Mouse (Mus musculus) kidney, embryonic 15.5 days (tissue): Measurements from ENCODE around the gene Mprip. TPM values are rescaled to one million over a fixed set of nuclear protein-coding genes. Genes with fewer than 3 reads are reported as not detected.

Experiments used
- ATAC-seq: fragments of 200-750 bp; cut with Nextera tagmentation; replicated peaks from 2 replicates; pipeline ENCODE4 v1.8.0; 2017; ENCODE audit warnings: moderate TSS enrichment; ENCODE audit not compliant: low FRiP score
- H3K27ac ChIP-seq: fragments of 300-500 bp; sonication (generic); 2 replicates; pipeline ENCODE4 v1.5.1; 2015; ENCODE audit warnings: mild to moderate bottlenecking, inconsistent platforms
- H3K27me3 ChIP-seq: fragments of 300-500 bp; sonication (generic); 2 replicates; pipeline ENCODE4 v1.6.1; 2015; ENCODE audit warnings: inconsistent platforms
- H3K36me3 ChIP-seq: fragments of 300-500 bp; sonication (generic); 2 replicates; pipeline ENCODE4 v1.6.1; 2015; ENCODE audit warnings: inconsistent platforms
- H3K4me1 ChIP-seq: fragments of 300-500 bp; sonication (generic); 2 replicates; pipeline ENCODE4 v1.6.1; 2015; ENCODE audit warnings: inconsistent platforms
- H3K4me2 ChIP-seq: fragments of 300-500 bp; sonication (generic); 2 replicates; pipeline ENCODE4 v1.6.1; 2015; ENCODE audit warnings: moderate library complexity, mild to moderate bottlenecking, inconsistent platforms
- H3K4me3 ChIP-seq: fragments of 300-500 bp; sonication (generic); replicated peaks from 2 replicates; pipeline ENCODE4 v1.5.1; 2015; ENCODE audit warnings: mild to moderate bottlenecking, inconsistent platforms
- H3K9ac ChIP-seq: fragments of 300-500 bp; sonication (generic); 2 replicates; pipeline ENCODE4 v1.6.1; 2015; ENCODE audit warnings: mild to moderate bottlenecking, inconsistent platforms
- H3K9me3 ChIP-seq: fragments of 300-500 bp; sonication (generic); replicated peaks from 2 replicates; pipeline ENCODE4 v1.6.1; 2016; ENCODE audit warnings: inconsistent platforms
- WGBS: fragments of 180-500 bp; shearing (Covaris S2); methylation state at CpG from one replicate; pipeline ENCODE4 v1.1.7; 2015; ENCODE audit warnings: mixed read lengths; 5-methylcytosine and 5-hydroxymethylcytosine counted together
- polyA plus RNA-seq: library from polyadenylated mRNA; unstranded; fragments of >200 nt; fragmentation: Nextera tagmentation; extraction: Ambion mirVana; gene quantifications from 2 replicates; pipeline ENCODE4 v1.2.1, GENCODE M21; 2015

Gene Mprip
- polyA plus RNA-seq, 1 experiment from 2014 or later: 46.7 TPM

- H3K27me3 ChIP-seq: 0 out of 2 replicates have a peak, but pooled peaks cover 2% of the 10 kb centered on the region
- H3K36me3 ChIP-seq: peaks cover 32% of the 10 kb centered on the region
- no peak overlapping the region for H3K9ac ChIP-seq
- no peak for ATAC-seq
- H3K27ac ChIP-seq: no peak overlapping the region
- H3K9me3 ChIP-seq: no peaks in the 10 kb centered on the region
- H3K4me1 ChIP-seq: peaks cover 13% of the 10 kb centered on the region
- no peak overlapping the region for H3K4me3 ChIP-seq
- WGBS: 86% methylated on average over 1 of the region's 1 CpGs
- H3K4me2 ChIP-seq: no peak overlapping the region
Measured at GRCm38 (mm10) chr11:59789311-59789710, 128.2 kb downstream of the Mprip start.

- Histone ChIP-seq H3K36me3 (peaks cover 73% of the 10 kb centered on the region), H3K4me3 (no peak overlapping the region), H3K27ac (no peak overlapping the region), H3K9ac (no peak overlapping the region), H3K4me1 (no peaks in the 10 kb centered on the region), H3K27me3 (no peaks in the 10 kb centered on the region), H3K4me2 (no peak overlapping the region), H3K9me3 (no peaks in the 10 kb centered on the region)
- 88% methylated on average over 6 of the region's 6 CpGs for WGBS
- no peak for ATAC-seq
Measured at GRCm38 (mm10) chr11:59793390-59793789, 132.3 kb downstream of the Mprip start.

GRCm38 (mm10) chr11:59800412-59800811 lies 139.3 kb downstream of the Mprip start:
- H3K4me1 ChIP-seq: no peaks in the 10 kb centered on the region
- H3K36me3 ChIP-seq: peaks cover 99% of the 10 kb centered on the region
- H3K9me3 ChIP-seq: no peaks in the 10 kb centered on the region
- no peak overlapping the region for H3K9ac ChIP-seq
- no peak overlapping the region for H3K27ac ChIP-seq
- WGBS: 96% methylated on average over 10 of the region's 10 CpGs
- no peak overlapping the region for H3K4me2 ChIP-seq
- ATAC-seq: no peak
- no peak overlapping the region for H3K4me3 ChIP-seq
- H3K27me3 ChIP-seq: no peaks in the 10 kb centered on the region

GRCm38 (mm10) chr11:59801881-59802280 lies 140.8 kb downstream of the Mprip start:
- 91% methylated on average over 8 of the region's 8 CpGs for WGBS

GRCm38 (mm10) chr11:59803516-59803915 lies 142.4 kb downstream of the Mprip start:
- H3K4me3 ChIP-seq: no peak overlapping the region
- 84% methylated on average over 14 of the region's 14 CpGs for WGBS
- H3K27ac ChIP-seq: no peak overlapping the region
- no peak for ATAC-seq
- H3K27me3 ChIP-seq: no peaks in the 10 kb centered on the region
- H3K4me1 ChIP-seq: peaks cover 7% of the 10 kb centered on the region
- no peaks in the 10 kb centered on the region for H3K9me3 ChIP-seq
- H3K4me2 ChIP-seq: no peak overlapping the region
- no peak overlapping the region for H3K9ac ChIP-seq
- H3K36me3 ChIP-seq: peaks cover 93% of the 10 kb centered on the region

More at GRCm38 (mm10) chr11:59801881-59802280, 140.8 kb downstream of the Mprip start:
- H3K9ac ChIP-seq: no peak overlapping the region
- H3K4me2 ChIP-seq: no peak overlapping the region
- H3K9me3 ChIP-seq: no peaks in the 10 kb centered on the region
- no peaks in the 10 kb centered on the region for H3K4me1 ChIP-seq
- H3K27me3 ChIP-seq: no peaks in the 10 kb centered on the region
- no peak for ATAC-seq
- H3K4me3 ChIP-seq: no peak overlapping the region
- H3K36me3 ChIP-seq: peaks cover 98% of the 10 kb centered on the region
- no peak overlapping the region for H3K27ac ChIP-seq

GRCm38 (mm10) chr11:59804409-59805110 lies 143.5 kb downstream of the Mprip start:
- Histone ChIP-seq H3K27me3 (no peaks in the 10 kb centered on the region), H3K36me3 (peaks cover 82% of the 10 kb centered on the region), H3K4me1 (peaks cover 15% of the 10 kb centered on the region), H3K9ac (no peak overlapping the region), H3K4me3 (no peak overlapping the region), H3K4me2 (no peak overlapping the region), H3K27ac (no peak overlapping the region), H3K9me3 (no peaks in the 10 kb centered on the region)
- 88% methylated on average over 22 of the region's 22 CpGs for WGBS
- no peak for ATAC-seq

- peaks cover 75% of the 10 kb centered on the region for H3K36me3 ChIP-seq
Measured at GRCm38 (mm10) chr11:59805256-59805655, 144.2 kb downstream of the Mprip start.

GRCm38 (mm10) chr11:59805656-59806055 lies 144.6 kb downstream of the Mprip start:
- no peaks in the 10 kb centered on the region for H3K27me3 ChIP-seq
- 91% methylated on average over 2 of the region's 2 CpGs for WGBS
- H3K9me3 ChIP-seq: no peaks in the 10 kb centered on the region
- no peak overlapping the region for H3K4me3 ChIP-seq
- no peak overlapping the region for H3K9ac ChIP-seq
- ATAC-seq: no peak
- peaks cover 15% of the 10 kb centered on the region for H3K4me1 ChIP-seq
- no peak overlapping the region for H3K4me2 ChIP-seq
- H3K27ac ChIP-seq: no peak overlapping the region
- peaks cover 71% of the 10 kb centered on the region for H3K36me3 ChIP-seq

More at GRCm38 (mm10) chr11:59805256-59805655, 144.2 kb downstream of the Mprip start:
- no peak overlapping the region for H3K4me3 ChIP-seq
- H3K9me3 ChIP-seq: no peaks in the 10 kb centered on the region
- no peaks in the 10 kb centered on the region for H3K27me3 ChIP-seq
- ATAC-seq: no peak
- no peak overlapping the region for H3K9ac ChIP-seq
- WGBS: 76% methylated on average over 1 of the region's 1 CpGs
- H3K27ac ChIP-seq: no peak overlapping the region
- peaks cover 15% of the 10 kb centered on the region for H3K4me1 ChIP-seq
- no peak overlapping the region for H3K4me2 ChIP-seq

- H3K4me2 ChIP-seq: peak overlapping the region; percentile 89
Measured at GRCm38 (mm10) chr11:59808170-59808960, 147.3 kb downstream of the Mprip start.

GRCm38 (mm10) chr11:59809071-59809669 lies 148.1 kb downstream of the Mprip start:
- Histone ChIP-seq H3K4me3 (peak overlapping the region; percentile 90), H3K27me3 (no peaks in the 10 kb centered on the region), H3K36me3 (peaks cover 36% of the 10 kb centered on the region), H3K4me2 (peak overlapping the region; percentile 89), H3K9ac (peak overlapping the region; percentile 90), H3K27ac (peak overlapping the region; percentile 99), H3K4me1 (peaks cover 17% of the 10 kb centered on the region), H3K9me3 (no peaks in the 10 kb centered on the region)
- ATAC-seq: peak; percentile 25; the same call in 1 of the 2 replicates
- under 1% methylated on average over 15 of the region's 15 CpGs for WGBS

More at GRCm38 (mm10) chr11:59808170-59808960, 147.3 kb downstream of the Mprip start:
- 73% methylated on average over 14 of the region's 14 CpGs for WGBS
- no peaks in the 10 kb centered on the region for H3K9me3 ChIP-seq
- H3K27me3 ChIP-seq: no peaks in the 10 kb centered on the region
- H3K36me3 ChIP-seq: peaks cover 44% of the 10 kb centered on the region
- H3K9ac ChIP-seq: peak overlapping the region; percentile 90
- peaks cover 17% of the 10 kb centered on the region for H3K4me1 ChIP-seq
- peak overlapping the region; percentile 99 for H3K27ac ChIP-seq
- peak overlapping the region; percentile 90 for H3K4me3 ChIP-seq
- no peak for ATAC-seq

GRCm38 (mm10) chr11:59809670-59810474 lies 148.8 kb downstream of the Mprip start, which contains the start of gene Flcn:
Flcn (minus strand) TSS chr11:59810016.
- whole genome bisulfite sequencing: under 1% methylated on average over 52 of the region's 52 CpGs
- H3K27ac ChIP-seq: peak within 1 kb of the TSS; percentile 99
- H3K36me3 ChIP-seq: peaks cover 29% of the 10 kb centered on the region
- H3K27me3 ChIP-seq: no peaks in the 10 kb centered on the region
- peak within 1 kb of the TSS; percentile 90 for H3K9ac ChIP-seq
- peak within 1 kb of the TSS; percentile 90 for H3K4me3 ChIP-seq
- peak within 1 kb of the TSS; percentile 89 for H3K4me2 ChIP-seq
- peaks cover 17% of the 10 kb centered on the region for H3K4me1 ChIP-seq
- H3K9me3 ChIP-seq: no peaks in the 10 kb centered on the region
- peak; percentile 93 for ATAC-seq
